In the genomic region with DNA sequence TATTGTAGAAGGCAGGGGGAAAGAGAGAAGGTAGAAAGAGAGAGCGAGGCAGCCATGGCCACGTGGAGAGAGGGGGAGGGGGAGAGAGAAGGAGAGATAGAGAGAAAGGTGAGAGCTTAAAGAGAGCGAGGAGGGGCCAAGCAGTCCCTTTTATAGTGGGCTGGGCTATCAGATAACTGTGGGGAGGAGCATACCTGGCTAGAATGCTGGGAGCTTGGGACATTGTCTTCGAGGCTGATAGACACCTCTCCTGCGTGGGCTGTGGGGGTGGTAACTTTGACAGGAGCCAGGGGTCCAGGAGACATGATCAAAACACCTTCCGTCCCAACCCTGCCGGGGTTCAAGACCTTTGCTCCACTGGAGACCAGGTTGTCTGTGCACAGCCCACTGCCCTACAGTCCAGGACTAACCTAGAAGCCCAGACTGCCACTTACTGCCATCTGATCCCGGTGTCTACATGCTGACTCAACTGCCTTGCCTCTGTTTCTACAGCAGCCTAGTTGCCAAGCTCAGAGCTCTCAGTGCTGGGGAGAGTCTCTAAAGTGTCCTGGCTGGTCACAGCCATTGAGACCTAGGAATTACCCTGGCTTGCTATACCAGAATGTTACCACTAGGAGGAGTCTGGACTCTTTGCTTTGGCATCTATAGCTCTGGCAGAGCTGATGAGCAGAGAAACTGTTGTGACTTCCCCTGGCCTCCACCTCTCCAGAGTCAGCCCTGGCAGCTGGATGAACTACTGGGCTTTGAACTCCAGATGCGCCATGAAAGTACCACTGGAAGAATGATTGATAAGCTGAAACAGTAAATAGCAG, we compare ENCODE assay signal across 8 mouse cellular contexts.
A peak's percentile ranks its signal among the peaks of the same experiment; 100 is the strongest.
DNase-seq lines count a peak whose midpoint lies in the region; TF ChIP-seq lines count a peak whose summit lies in the region.

No protein-coding gene starts in this region.

- TF ChIP-seq CTCF in lung, adult 2 months (IDR thresholded peaks at IDR 0.05; ENCODE audit: insufficient read depth, low read length) = peak; percentile 50; the same call in 1 of the 2 replicates

- DNase-seq in adrenal gland, adult (ENCODE audit: inconsistent age in 2 of 2, low spot score in 1 of 2) = peak; percentile 40 to 91
- no peak for DNase-seq in adrenal gland, postnatal 25 days
- DNase-seq in c-Kit-negative CD71-positive TER-119-positive erythroid progenitor cells, embryonic 14.5 days (ENCODE audit: low read depth, low spot score) = peak; percentile 35
- peak; percentile 36 for DNase-seq in fibroblast of lung, adult 2 months (ENCODE audit: low read depth)
- DNase-seq in heart, postnatal 4 days = peak; percentile 71
- DNase-seq in layer of hippocampus, adult 11-12 months (ENCODE audit: low spot score) = peak; percentile 82
- DNase-seq in lung, adult 2 months = peak; percentile 23
- peak; percentile 91 for DNase-seq in retina, embryonic 14.5 days (ENCODE audit: low spot score)

- H3K4me1 ChIP-seq in lung, adult 2 months (ENCODE audit: control insufficient read depth, insufficient read depth, low read length) = peaks cover 2% of the 10 kb centered on the region; the same call in 1 of the 2 replicates

- no peak for TF ChIP-seq POLR2A in lung, adult 2 months (IDR thresholded peaks at IDR 0.05; ENCODE audit: borderline replicate concordance, extremely low read depth, low read depth, low read length)

- H3K4me3 ChIP-seq in lung, adult 2 months (replicated peaks; ENCODE audit: extremely low read depth, low read depth, low read length) = no peak overlapping the region

- 61% methylated on average over 9 of the region's 9 CpGs for WGBS in lung, adult 2 months
